Mouse (Mus musculus) limb, embryonic 13.5 days (tissue): ENCODE results near the gene Entpd8. TPM values are rescaled to one million over a fixed set of nuclear protein-coding genes. Genes with fewer than 3 reads are reported as not detected.

Experiments used
- ATAC-seq: fragments of 200-750 bp; cut with Nextera tagmentation; 2 replicates; pipeline ENCODE4 v1.8.0; 2017; ENCODE audit warnings: low read depth, moderate number of reproducible peaks, moderate TSS enrichment; ENCODE audit not compliant: low FRiP score
- H3K27ac ChIP-seq: fragments of 300-500 bp; sonication (generic); 2 replicates; pipeline ENCODE4 v1.5.1; 2015; ENCODE audit warnings: inconsistent platforms, mild to moderate bottlenecking, moderate library complexity
- H3K27me3 ChIP-seq: fragments of 300-500 bp; sonication (generic); 2 replicates; pipeline ENCODE4 v1.6.1; 2015; ENCODE audit warnings: mild to moderate bottlenecking, inconsistent platforms
- H3K36me3 ChIP-seq: fragments of 300-500 bp; sonication (generic); 2 replicates; pipeline ENCODE4 v1.6.1; 2015; ENCODE audit warnings: inconsistent platforms, mild to moderate bottlenecking, moderate library complexity
- H3K4me1 ChIP-seq: fragments of 300-500 bp; sonication (generic); 2 replicates; pipeline ENCODE4 v1.6.1; 2015; ENCODE audit warnings: inconsistent platforms
- H3K4me2 ChIP-seq: fragments of 300-500 bp; sonication (generic); replicated peaks from 2 replicates; pipeline ENCODE4 v1.6.1; 2015; ENCODE audit warnings: inconsistent platforms, mild to moderate bottlenecking, moderate library complexity
- H3K4me3 ChIP-seq: fragments of 300-500 bp; sonication (generic); 2 replicates; pipeline ENCODE4 v1.5.1; 2015; ENCODE audit warnings: moderate library complexity, mild to moderate bottlenecking, inconsistent platforms
- H3K9ac ChIP-seq: fragments of 300-500 bp; sonication (generic); 2 replicates; pipeline ENCODE4 v1.6.1; 2015; ENCODE audit warnings: mild to moderate bottlenecking, inconsistent platforms
- H3K9me3 ChIP-seq: fragments of 300-500 bp; sonication (generic); 2 replicates; pipeline ENCODE4 v1.6.1; 2016; ENCODE audit warnings: inconsistent platforms
- WGBS: fragments of 180-500 bp; shearing (Covaris S2); methylation state at CpG from one replicate; pipeline ENCODE4 v1.1.7; 2015; 5-methylcytosine and 5-hydroxymethylcytosine counted together
- polyA plus RNA-seq: library from polyadenylated mRNA; unstranded; fragments of >200 nt; fragmentation: Nextera tagmentation; extraction: Ambion mirVana; gene quantifications from 2 replicates; pipeline ENCODE4 v1.2.1, GENCODE M21; 2015

The Entpd8 gene
- polyA plus RNA-seq: not detected in 2 replicates

- Histone ChIP-seq H3K4me3 (no peak within 1 kb of the TSS), H3K27me3 (no peaks in the 10 kb centered on the region; the same call in 1 of the 2 replicates), H3K4me1 (no peaks in the 10 kb centered on the region), H3K9ac (no peak within 1 kb of the TSS), H3K36me3 (no peaks in the 10 kb centered on the region), H3K4me2 (no peak within 1 kb of the TSS), H3K27ac (no peak within 1 kb of the TSS), H3K9me3 (no peaks in the 10 kb centered on the region)
- WGBS: 53% methylated on average over 5 of the region's 5 CpGs
- ATAC-seq: no peak
Measured at GRCm38 (mm10) chr2:25080076-25080475, at the start of gene Entpd8. Gene Entpd8, plus strand, starts transcription at chr2:25080304.

GRCm38 (mm10) chr2:25034994-25035393, 45.1 kb upstream of the Entpd8 start:
- Histone ChIP-seq H3K36me3 (no peaks in the 10 kb centered on the region), H3K27me3 (no peaks in the 10 kb centered on the region), H3K4me2 (no peak overlapping the region), H3K9me3 (no peaks in the 10 kb centered on the region), H3K9ac (no peak overlapping the region), H3K27ac (no peak overlapping the region), H3K4me3 (no peak overlapping the region), H3K4me1 (no peaks in the 10 kb centered on the region)
- ATAC-seq: no peak
- WGBS: 92% methylated on average over 4 of the region's 4 CpGs

- no peak overlapping the region for H3K27ac ChIP-seq
- no peak overlapping the region for H3K4me2 ChIP-seq
- H3K4me1 ChIP-seq: no peaks in the 10 kb centered on the region
- H3K4me3 ChIP-seq: no peak overlapping the region
- ATAC-seq: no peak
- no peaks in the 10 kb centered on the region for H3K27me3 ChIP-seq
- H3K9me3 ChIP-seq: no peaks in the 10 kb centered on the region
- WGBS: 85% methylated on average over 5 of the region's 5 CpGs
- H3K36me3 ChIP-seq: no peaks in the 10 kb centered on the region
- no peak overlapping the region for H3K9ac ChIP-seq
Measured at GRCm38 (mm10) chr2:25040089-25040488, 40.0 kb upstream of the Entpd8 start.

DNA sequence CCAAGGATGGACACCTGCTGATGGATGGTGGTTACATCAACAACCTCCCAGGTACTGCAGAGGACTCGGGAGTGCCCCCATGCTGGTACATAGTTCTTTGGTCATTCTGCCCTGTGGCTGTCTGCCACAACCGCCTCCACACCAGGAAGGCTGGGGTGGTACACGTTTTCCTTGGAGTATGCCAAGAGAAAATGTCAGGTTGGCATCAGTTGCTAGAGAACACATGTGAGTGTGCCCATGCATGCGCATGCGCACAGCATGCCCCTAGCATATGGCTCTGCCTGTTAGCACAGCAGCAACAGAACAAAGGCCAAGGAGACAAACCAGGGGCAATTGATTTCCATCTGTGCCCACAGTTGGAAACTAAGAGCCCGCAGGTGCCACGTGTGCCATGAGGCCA, 29.2 kb upstream of the Entpd8 start:
- Histone ChIP-seq H3K27ac (no peak overlapping the region), H3K4me2 (no peak overlapping the region), H3K9ac (no peak overlapping the region), H3K4me3 (no peak overlapping the region), H3K9me3 (no peaks in the 10 kb centered on the region), H3K27me3 (no peaks in the 10 kb centered on the region), H3K4me1 (peaks cover 11% of the 10 kb centered on the region), H3K36me3 (peaks cover 8% of the 10 kb centered on the region; the same call in 1 of the 2 replicates)
- 92% methylated on average over 7 of the region's 7 CpGs for WGBS
- ATAC-seq: no peak

DNA sequence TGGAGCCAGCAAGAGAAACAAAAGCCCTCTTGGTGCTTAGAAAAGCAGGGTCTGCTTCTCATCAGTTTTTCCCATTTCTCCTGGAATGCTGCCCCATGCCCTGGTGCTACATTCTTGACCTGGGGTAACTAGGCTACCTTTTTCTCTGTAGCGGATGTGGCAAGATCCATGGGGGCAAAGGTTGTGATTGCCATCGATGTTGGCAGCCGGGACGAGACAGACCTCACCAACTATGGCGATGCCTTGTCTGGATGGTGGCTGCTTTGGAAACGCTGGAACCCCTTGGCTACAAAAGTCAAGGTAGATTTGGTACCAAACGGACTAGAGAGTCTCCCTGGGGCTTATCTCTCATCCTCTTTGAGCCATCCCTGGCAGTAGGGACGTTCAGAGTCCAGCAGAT, 28.7 kb upstream of the Entpd8 start:
- no peak overlapping the region for H3K4me2 ChIP-seq
- no peak overlapping the region for H3K9ac ChIP-seq
- ATAC-seq: no peak
- WGBS: 88% methylated on average over 8 of the region's 8 CpGs
- peaks cover 11% of the 10 kb centered on the region for H3K4me1 ChIP-seq
- no peaks in the 10 kb centered on the region for H3K27me3 ChIP-seq
- peaks cover 13% of the 10 kb centered on the region for H3K36me3 ChIP-seq
- no peak overlapping the region for H3K4me3 ChIP-seq
- no peaks in the 10 kb centered on the region for H3K9me3 ChIP-seq
- H3K27ac ChIP-seq: no peak overlapping the region

DNA sequence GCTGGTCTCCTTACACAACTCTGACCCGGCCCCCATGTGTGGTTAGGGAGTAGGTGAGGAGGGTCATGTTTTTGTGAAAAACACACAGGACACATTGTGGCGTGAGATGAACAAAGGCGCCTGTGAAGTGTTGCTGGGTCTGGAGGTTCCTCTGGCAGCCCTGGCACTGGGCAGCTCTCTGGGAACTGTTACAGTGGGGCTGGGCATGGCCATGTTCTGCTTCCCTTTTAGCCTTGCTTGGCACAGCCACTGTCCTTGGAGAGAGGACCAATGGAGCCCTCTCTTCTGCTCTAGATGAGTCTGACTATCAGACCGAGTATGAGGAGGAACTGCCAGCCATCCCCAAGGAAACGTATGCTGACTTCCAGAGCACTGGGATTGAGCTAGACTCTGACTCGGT, 27.0 kb upstream of the Entpd8 start:
- H3K4me1 ChIP-seq: peaks cover 11% of the 10 kb centered on the region
- H3K4me3 ChIP-seq: no peak overlapping the region
- no peaks in the 10 kb centered on the region for H3K27me3 ChIP-seq
- H3K9me3 ChIP-seq: no peaks in the 10 kb centered on the region
- WGBS: 93% methylated on average over 6 of the region's 6 CpGs
- H3K9ac ChIP-seq: no peak overlapping the region
- H3K36me3 ChIP-seq: peaks cover 24% of the 10 kb centered on the region
- ATAC-seq: no peak
- no peak overlapping the region for H3K4me2 ChIP-seq
- no peak overlapping the region for H3K27ac ChIP-seq

DNA sequence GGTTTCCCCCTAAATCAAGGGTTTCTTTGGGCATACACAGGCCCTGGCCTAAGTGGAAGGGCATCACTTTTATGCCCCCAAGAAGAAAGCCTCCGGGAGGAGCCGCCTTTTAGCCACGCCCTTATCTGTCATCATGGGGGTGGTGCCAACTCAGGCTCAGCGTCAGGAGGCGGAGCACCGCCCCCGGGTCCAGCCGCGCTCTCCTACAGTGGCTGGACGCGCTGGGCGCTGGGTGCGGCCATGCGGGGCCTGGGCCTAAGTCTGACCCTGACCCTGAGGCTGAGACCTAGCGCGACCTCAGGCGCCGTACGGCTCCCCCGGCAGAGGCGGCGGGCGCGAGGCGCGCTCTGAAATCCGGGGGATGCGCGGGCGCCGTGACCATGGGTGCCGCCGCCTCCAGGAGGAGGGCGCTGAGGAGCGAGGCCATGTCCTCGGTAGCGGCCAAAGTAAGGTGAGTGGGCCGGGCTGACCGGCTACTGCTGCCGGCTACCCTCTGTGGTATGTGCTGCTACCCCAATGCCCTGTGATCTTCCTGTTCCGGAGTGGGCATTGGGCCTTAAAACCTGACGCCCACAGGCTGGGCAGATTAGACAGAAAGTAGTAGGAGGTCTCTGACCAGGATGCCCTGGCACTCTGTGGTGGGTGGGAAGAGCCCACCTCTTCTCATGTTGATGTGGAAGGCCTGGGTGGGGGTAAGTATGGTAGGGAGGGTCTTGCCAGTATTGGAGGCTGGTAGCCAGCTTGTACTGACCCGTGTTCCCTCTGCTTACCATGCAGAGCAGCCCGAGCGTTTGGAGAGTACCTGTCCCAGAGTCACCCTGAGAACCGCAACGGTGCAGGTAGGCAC, 25.7 kb upstream of the Entpd8 start, which contains the start of gene Nsmf:
Gene Nsmf, plus strand, starts transcription at position 135 of the 847 bp plus-strand sequence.
- H3K4me3 ChIP-seq: peak within 1 kb of the TSS; percentile 78
- peak within 1 kb of the TSS; percentile 79 for H3K4me2 ChIP-seq
- H3K4me1 ChIP-seq: peaks cover 11% of the 10 kb centered on the region
- H3K27ac ChIP-seq: no peak within 1 kb of the TSS
- 6% methylated on average over 47 of the region's 47 CpGs for WGBS
- ATAC-seq: peak; percentile 88
- H3K9me3 ChIP-seq: no peaks in the 10 kb centered on the region
- peak within 1 kb of the TSS; percentile 84 for H3K9ac ChIP-seq
- peaks cover 37% of the 10 kb centered on the region for H3K36me3 ChIP-seq
- no peaks in the 10 kb centered on the region for H3K27me3 ChIP-seq

DNA sequence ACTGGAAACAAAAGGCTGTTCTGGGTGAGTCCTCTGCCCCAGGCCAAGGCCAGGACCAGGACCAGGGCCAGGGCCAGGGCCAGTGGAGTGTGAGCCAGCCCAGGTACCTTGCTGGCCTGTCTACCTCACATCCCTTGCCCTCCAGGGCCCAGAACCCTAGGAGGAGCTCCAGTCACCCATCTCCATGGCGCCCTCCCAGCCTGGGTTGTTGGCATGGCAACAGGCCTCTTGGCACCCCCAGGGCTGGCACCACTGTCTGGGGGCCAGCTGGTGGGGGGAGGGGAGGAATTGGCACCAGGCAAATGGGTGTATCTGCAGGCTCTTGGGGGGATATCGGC, 25.1 kb upstream of the Entpd8 start:
- 72% methylated on average over 2 of the region's 2 CpGs for WGBS
- Histone ChIP-seq H3K36me3 (peaks cover 43% of the 10 kb centered on the region), H3K4me1 (peaks cover 11% of the 10 kb centered on the region), H3K4me2 (peak overlapping the region; percentile 79), H3K27ac (no peak overlapping the region), H3K27me3 (no peaks in the 10 kb centered on the region), H3K9me3 (no peaks in the 10 kb centered on the region), H3K4me3 (peak overlapping the region; percentile 78), H3K9ac (peak overlapping the region; percentile 84)
- peak; percentile 26; the same call in 1 of the 2 replicates for ATAC-seq

DNA sequence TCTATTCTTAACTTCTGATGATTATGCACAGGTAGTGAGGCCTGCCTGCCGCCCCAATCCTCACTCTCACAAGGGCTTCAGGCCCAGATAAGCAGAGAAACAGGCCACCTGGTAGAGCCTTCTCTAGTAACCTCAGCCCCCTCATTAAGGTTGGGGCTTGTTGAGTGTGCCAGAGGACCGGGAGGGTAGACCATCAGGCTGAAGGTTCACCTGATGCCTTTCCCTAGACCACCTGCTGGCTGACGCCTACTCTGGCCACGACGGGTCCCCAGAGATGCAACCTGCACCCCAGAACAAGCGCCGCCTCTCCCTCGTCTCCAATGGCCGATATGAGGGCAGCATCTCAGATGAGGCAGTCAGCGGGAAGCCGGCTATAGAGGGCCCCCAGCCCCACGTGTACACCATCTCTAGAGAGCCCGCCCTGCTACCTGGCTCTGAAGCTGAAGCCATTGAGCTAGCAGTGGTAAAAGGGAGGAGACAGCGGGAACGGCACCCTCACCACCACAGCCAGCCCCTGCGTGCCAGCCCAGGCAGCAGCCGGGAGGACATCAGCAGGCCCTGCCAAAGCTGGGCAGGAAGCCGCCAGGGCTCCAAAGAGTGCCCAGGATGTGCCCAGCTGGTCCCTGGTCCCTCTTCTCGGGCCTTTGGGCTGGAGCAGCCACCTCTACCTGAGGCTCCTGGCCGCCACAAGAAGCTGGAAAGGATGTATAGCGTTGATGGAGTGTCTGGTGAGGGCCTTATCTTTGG, 24.5 kb upstream of the Entpd8 start:
- Histone ChIP-seq H3K4me3 (peak overlapping the region; percentile 78), H3K36me3 (peaks cover 48% of the 10 kb centered on the region), H3K27ac (no peak overlapping the region), H3K4me1 (peaks cover 11% of the 10 kb centered on the region), H3K4me2 (peak overlapping the region; percentile 79), H3K9ac (peak overlapping the region; percentile 84), H3K9me3 (no peaks in the 10 kb centered on the region), H3K27me3 (no peaks in the 10 kb centered on the region)
- ATAC-seq: no peak
- WGBS: 91% methylated on average over 21 of the region's 21 CpGs

GRCm38 (mm10) chr2:25058926-25059325, 21.2 kb upstream of the Entpd8 start:
- ATAC-seq: no peak
- 90% methylated on average over 7 of the region's 7 CpGs for WGBS

GRCm38 (mm10) chr2:25063523-25063922, 16.6 kb upstream of the Entpd8 start:
- no peak overlapping the region for H3K4me2 ChIP-seq
- H3K27me3 ChIP-seq: no peaks in the 10 kb centered on the region
- peaks cover 46% of the 10 kb centered on the region for H3K36me3 ChIP-seq
- H3K9me3 ChIP-seq: no peaks in the 10 kb centered on the region
- H3K27ac ChIP-seq: no peak overlapping the region
- H3K4me3 ChIP-seq: no peak overlapping the region
- 89% methylated on average over 5 of the region's 5 CpGs for WGBS
- H3K9ac ChIP-seq: no peak overlapping the region
- no peak for ATAC-seq
- no peaks in the 10 kb centered on the region for H3K4me1 ChIP-seq

More at GRCm38 (mm10) chr2:25058926-25059325, 21.2 kb upstream of the Entpd8 start:
- Histone ChIP-seq H3K4me2 (no peak overlapping the region), H3K9ac (no peak overlapping the region), H3K4me3 (no peak overlapping the region), H3K36me3 (peaks cover 69% of the 10 kb centered on the region), H3K4me1 (peaks cover 11% of the 10 kb centered on the region), H3K27me3 (no peaks in the 10 kb centered on the region), H3K9me3 (no peaks in the 10 kb centered on the region), H3K27ac (no peak overlapping the region)

- Histone ChIP-seq H3K4me1 (no peaks in the 10 kb centered on the region), H3K27ac (no peak overlapping the region), H3K9ac (no peak overlapping the region), H3K4me3 (no peak overlapping the region), H3K27me3 (no peaks in the 10 kb centered on the region), H3K36me3 (peaks cover 39% of the 10 kb centered on the region), H3K9me3 (no peaks in the 10 kb centered on the region), H3K4me2 (no peak overlapping the region)
- ATAC-seq: no peak
- 92% methylated on average over 1 of the region's 1 CpGs for WGBS
Measured at GRCm38 (mm10) chr2:25064285-25064684, 15.8 kb upstream of the Entpd8 start.
